Mouse (Mus musculus) forebrain, embryonic 13.5 days (tissue): ENCODE results near the gene Gca. TPM values are rescaled to one million over a fixed set of nuclear protein-coding genes. Genes with fewer than 3 reads are reported as not detected.

Source experiments
- ATAC-seq: fragments of 200-750 bp; cut with Nextera tagmentation; 2 replicates; pipeline ENCODE4 v1.8.0; 2017
- H3K27ac ChIP-seq: fragments of 300-500 bp; sonication (generic); 2 replicates; pipeline ENCODE4 v1.5.1; 2015; ENCODE audit warnings: inconsistent platforms, mild to moderate bottlenecking, moderate library complexity
- H3K27me3 ChIP-seq: fragments of 300-500 bp; sonication (generic); 2 replicates; pipeline ENCODE4 v1.6.1; 2015; ENCODE audit warnings: mild to moderate bottlenecking, inconsistent platforms
- H3K36me3 ChIP-seq: fragments of 300-500 bp; sonication (generic); 2 replicates; pipeline ENCODE4 v1.6.1; 2015; ENCODE audit warnings: mild to moderate bottlenecking, inconsistent platforms; ENCODE audit not compliant: poor library complexity, severe bottlenecking
- H3K4me1 ChIP-seq: fragments of 300-500 bp; sonication (generic); 2 replicates; pipeline ENCODE4 v1.6.1; 2015; ENCODE audit warnings: inconsistent platforms
- H3K4me2 ChIP-seq: fragments of 300-500 bp; sonication (generic); 2 replicates; pipeline ENCODE4 v1.6.1; 2015; ENCODE audit warnings: inconsistent platforms, mild to moderate bottlenecking, moderate library complexity
- H3K4me3 ChIP-seq: fragments of 300-500 bp; sonication (generic); 2 replicates; pipeline ENCODE4 v1.5.1; 2015; ENCODE audit warnings: mild to moderate bottlenecking, inconsistent platforms
- H3K9ac ChIP-seq: fragments of 300-500 bp; sonication (generic); 2 replicates; pipeline ENCODE4 v1.6.1; 2015; ENCODE audit warnings: mild to moderate bottlenecking, inconsistent platforms
- H3K9me3 ChIP-seq: fragments of 300-500 bp; sonication (generic); replicated peaks from 2 replicates; pipeline ENCODE4 v1.6.1; 2016; ENCODE audit warnings: inconsistent platforms
- WGBS: fragments of 180-500 bp; shearing (Covaris S2); methylation state at CpG from one replicate; pipeline ENCODE4 v1.1.7; 2015; 5-methylcytosine and 5-hydroxymethylcytosine counted together
- polyA plus RNA-seq: library from polyadenylated mRNA; unstranded; fragments of >200 nt; fragmentation: Nextera tagmentation; extraction: Ambion mirVana; gene quantifications from 2 replicates; pipeline ENCODE4 v1.2.1, GENCODE M21; 2015

Gca gene
- polyA plus RNA-seq, 1 experiment from 2014 or later = 12.4 TPM

- 83% methylated on average over 1 of the region's 1 CpGs for WGBS
- Histone ChIP-seq H3K27me3 (no peaks in the 10 kb centered on the region), H3K4me2 (no peak overlapping the region), H3K4me3 (no peak overlapping the region), H3K4me1 (no peaks in the 10 kb centered on the region), H3K9me3 (no peaks in the 10 kb centered on the region), H3K36me3 (no peaks in the 10 kb centered on the region), H3K27ac (no peak overlapping the region), H3K9ac (no peak overlapping the region)
- ATAC-seq = no peak
Measured at GRCm38 (mm10) chr2:62730671-62731070, 66.6 kb downstream of the Gca start.

GRCm38 (mm10) chr2:62743098-62743497, 79.0 kb downstream of the Gca start:
- H3K4me3 ChIP-seq = no peak overlapping the region
- H3K36me3 ChIP-seq = no peaks in the 10 kb centered on the region
- H3K4me2 ChIP-seq = no peak overlapping the region
- no peak for ATAC-seq
- H3K27ac ChIP-seq = no peak overlapping the region
- H3K27me3 ChIP-seq = no peaks in the 10 kb centered on the region
- H3K9ac ChIP-seq = no peak overlapping the region
- H3K9me3 ChIP-seq = no peaks in the 10 kb centered on the region
- WGBS = 83% methylated on average over 2 of the region's 2 CpGs
- H3K4me1 ChIP-seq = no peaks in the 10 kb centered on the region

Other genes starting within 250 kb of the Gca start
- 1.4 and 1.9 TPM in 2 replicates for gene Gcg, start 180.6 kb upstream of the Gca start, polyA plus RNA-seq
- gene Fap, start 90.2 kb upstream of the Gca start, polyA plus RNA-seq = 0.32 and 0.50 TPM in 2 replicates
- 1.1 and 1.4 TPM in 2 replicates for gene Ifih1, start 18.0 kb upstream of the Gca start, polyA plus RNA-seq